Mouse (Mus musculus): ENCODE measurements around the gene Lgr6.
A peak's percentile ranks its signal among the peaks of the same experiment; 100 is the strongest.

Gene Lgr6

GRCm38 (mm10) chr1:135105124-135105523, at the start of gene Lgr6:
TSS of gene Lgr6 (minus strand) at chr1:135105276.
- DNase-seq (ENCODE audit: low spot score in 2 of 2) = no peak

DNA sequence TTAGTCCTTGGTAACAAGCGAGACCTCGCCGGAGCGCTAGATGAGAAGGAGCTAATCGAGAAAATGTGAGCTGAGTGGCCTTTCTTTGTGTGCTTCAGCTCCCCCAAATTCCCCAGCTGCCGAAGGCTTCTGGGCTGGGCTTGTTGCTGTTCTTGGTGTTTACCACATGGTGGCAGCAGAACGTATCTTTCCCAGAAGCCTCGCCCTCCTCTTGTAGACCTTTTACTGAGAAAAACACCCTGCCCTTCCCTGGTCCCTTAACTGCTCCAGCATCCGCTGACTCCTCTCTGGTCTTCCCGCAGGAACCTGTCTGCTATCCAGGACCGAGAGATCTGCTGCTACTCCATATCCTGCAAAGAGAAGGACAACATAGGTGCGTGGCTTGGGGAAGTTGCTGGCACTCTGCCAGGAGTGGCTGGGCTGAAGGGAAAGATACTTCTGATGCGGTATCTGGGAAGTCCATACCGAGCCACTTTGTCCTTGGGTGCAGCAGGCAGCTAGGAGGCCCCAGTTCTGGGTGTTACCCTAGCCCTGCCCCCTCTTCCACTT, 49.4 kb upstream of the Lgr6 start:
- DNase-seq (ENCODE audit: low spot score in 2 of 2) = peak; percentile 70 to 87

- DNase-seq (ENCODE audit: low spot score in 2 of 2) = no peak
These were observed 48.9 kb upstream of the Lgr6 start for GRCm38 (mm10) chr1:135154011-135154410.

DNA sequence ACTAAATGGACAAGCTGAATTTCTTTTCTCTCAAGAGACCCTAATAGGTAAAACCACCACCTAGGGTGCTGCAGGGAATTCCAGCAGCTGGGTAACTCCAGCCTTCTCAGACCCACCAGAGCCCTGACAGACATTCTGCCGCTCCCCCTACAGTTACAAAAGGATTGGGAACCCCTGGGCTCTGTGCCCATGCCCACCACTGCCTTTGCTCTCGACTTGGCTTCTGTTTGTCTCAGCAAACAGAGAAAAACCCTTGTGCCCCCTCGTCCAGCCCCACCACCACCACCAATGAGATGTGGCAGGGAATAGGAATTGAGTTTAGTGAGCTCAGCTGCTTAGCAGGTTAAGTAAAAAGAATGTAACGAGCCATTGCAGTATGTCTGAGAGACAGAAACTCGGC, 43.9 kb upstream of the Lgr6 start:
- peak in 1 of 2 experiments; percentile 56 for DNase-seq (ENCODE audit: low spot score in 2 of 2)

GRCm38 (mm10) chr1:135148476-135148875, 43.4 kb upstream of the Lgr6 start:
- DNase-seq (ENCODE audit: low spot score in 2 of 2) = peak in 1 of 2 experiments; percentile 58

DNA sequence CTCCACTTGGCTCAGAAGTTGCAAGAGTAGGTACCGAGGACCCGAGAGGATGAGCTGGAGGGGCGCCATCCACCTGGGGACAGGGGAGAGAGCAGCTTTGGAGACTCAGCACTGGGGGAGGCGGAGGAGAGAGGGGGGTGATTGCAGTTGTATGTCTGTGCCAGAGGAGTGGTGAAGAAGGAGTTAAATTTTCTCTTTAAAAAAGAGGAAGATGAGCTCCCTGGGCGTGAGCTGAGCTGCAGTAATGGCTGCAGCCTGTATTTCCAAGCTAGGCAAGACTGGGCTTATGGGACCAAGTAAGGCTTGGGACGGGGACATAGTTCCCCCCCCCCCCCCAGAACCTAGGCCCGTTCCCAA, 42.6 kb upstream of the Lgr6 start:
- DNase-seq (ENCODE audit: low spot score in 2 of 2) = no peak

DNA sequence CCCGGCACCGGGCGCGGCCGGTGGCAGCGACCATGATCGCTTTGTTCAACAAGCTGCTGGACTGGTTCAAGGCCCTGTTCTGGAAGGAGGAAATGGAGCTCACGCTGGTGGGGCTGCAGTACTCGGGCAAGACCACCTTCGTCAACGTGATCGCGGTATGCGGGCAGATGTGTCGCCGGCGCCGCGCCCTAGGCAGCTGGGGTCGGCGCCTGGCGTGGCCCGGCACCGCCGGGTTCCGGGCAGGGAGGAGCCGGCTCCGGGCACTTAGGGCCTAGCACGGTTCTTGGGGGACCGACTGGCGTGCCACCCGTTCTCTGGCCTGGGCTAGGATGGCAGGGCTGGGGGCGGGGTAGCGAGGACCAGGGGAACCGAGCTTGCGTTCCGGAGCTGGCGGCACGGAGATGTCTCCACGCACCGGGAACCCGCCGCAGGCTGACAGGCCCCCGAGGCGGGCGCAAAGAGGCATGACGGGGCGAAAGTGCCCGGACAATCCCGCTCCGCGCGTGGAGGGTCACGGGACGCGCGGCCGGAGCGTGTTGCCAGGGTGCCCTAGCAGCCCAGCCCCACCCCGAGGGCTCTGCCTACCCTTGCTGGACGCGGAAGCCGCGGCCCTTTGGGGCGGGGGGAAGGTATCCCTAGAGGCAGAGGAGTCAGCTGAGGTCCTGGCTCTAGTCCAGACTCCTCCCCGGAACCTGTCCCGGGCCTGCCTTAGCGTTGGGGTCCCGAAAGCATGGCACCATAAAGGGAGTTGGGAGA, 42.0 kb upstream of the Lgr6 start:
- DNase-seq (ENCODE audit: low spot score in 2 of 2) = peak; percentile 79 to 87

GRCm38 (mm10) chr1:135146077-135146945, 41.2 kb upstream of the Lgr6 start, which contains the start of gene Arl8a:
TSS of gene Arl8a (plus strand) at chr1:135146824.
- DNase-seq (ENCODE audit: low spot score in 2 of 2) = peak; percentile 88 to 93

DNA sequence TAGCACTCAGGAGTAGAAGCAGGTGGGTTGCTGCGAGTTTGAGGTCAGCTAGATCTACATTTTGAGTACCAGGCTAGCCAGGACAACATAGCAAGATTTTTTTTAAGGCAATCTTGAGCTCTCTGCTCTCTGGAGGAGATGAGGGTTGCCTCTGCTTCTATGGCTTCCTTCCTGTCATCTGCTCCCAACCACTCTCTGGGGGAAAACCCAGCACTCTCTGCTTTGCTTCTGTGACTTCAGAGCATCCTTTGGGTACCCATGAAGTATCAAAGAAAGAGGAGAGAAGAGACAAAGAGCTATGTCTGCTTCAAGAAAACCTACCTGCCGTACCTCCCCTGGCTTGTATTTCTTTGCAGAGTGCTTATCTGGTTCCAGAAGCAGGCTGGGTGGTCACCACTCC, 38.9 kb upstream of the Lgr6 start:
- peak in 1 of 2 experiments; percentile 10 for DNase-seq (ENCODE audit: low spot score in 2 of 2)

DNA sequence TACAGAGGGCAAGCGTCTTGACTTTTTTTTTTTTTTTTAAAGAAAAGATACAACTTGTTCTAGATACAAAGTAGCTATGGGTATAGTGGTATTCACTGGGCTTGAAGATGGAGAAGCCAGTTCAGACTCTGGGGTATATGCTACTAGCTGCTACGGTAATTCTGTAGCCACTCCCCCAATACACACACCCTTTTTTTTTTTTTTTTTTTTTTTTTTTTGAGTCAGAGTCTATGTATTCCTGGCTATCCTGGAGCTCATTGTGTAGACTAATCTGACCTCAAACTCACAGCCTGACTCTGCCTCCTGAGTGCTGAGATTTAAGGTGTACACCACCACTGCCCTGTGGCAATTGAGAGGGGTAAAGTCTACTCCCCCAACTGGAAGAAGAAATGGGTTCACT, 37.4 kb upstream of the Lgr6 start:
- no peak for DNase-seq (ENCODE audit: low spot score in 2 of 2)

- no peak for DNase-seq (ENCODE audit: low spot score in 2 of 2)
These were observed 34.8 kb upstream of the Lgr6 start for GRCm38 (mm10) chr1:135139906-135140305.

DNA sequence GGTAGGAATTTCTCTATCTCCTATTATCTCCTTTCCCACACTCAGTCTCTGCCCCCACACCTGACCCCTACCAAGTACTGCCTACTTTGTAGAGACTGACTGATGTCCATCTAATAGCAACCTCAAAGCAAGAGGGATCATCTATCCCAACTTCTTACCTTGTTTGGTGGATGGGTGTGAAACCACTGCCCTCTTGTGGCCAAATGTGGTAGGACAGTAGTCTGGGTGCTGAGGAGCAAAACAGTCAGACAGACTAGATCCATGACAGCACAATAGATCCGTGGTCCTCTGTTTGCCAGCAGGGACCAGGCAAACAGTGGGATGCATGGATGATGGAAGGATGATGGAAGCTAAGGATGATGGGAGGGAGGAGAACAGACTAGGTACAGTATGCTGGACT, 31.4 kb upstream of the Lgr6 start:
- DNase-seq (ENCODE audit: low spot score in 2 of 2) = peak; percentile 71 to 87

DNA sequence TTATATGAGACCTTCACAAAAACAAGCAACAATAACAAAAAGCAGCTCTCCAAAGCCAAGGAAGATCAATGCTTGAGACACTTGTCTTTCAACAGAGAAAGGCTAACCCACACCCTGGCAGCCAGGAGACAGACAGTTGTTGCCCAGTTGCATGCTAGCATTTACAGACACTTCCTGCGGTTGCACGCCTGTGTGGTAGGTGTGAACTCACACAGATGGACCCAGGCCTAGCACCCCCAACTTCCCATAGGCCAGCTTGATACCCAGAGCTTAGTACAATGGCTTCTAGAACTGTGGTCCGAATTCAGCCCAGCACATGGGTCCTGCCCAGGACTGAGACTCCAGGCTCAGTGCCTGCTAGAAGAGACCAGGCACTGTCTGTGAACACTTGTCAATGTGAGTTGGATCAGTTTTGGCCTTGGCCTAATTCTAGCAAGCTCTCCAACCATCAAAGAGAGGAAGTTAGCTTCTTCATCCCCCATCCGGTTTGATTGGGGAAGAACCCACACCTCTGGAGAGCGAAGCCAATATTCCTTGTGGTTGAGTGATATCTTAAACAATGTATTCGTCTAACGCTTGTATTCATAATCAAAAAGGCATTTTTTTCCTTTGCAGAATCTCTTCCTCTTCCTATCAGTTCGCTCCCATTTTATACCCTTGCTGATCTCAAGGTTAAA, 30.2 kb upstream of the Lgr6 start:
- no peak for DNase-seq (ENCODE audit: low spot score in 2 of 2)

DNA sequence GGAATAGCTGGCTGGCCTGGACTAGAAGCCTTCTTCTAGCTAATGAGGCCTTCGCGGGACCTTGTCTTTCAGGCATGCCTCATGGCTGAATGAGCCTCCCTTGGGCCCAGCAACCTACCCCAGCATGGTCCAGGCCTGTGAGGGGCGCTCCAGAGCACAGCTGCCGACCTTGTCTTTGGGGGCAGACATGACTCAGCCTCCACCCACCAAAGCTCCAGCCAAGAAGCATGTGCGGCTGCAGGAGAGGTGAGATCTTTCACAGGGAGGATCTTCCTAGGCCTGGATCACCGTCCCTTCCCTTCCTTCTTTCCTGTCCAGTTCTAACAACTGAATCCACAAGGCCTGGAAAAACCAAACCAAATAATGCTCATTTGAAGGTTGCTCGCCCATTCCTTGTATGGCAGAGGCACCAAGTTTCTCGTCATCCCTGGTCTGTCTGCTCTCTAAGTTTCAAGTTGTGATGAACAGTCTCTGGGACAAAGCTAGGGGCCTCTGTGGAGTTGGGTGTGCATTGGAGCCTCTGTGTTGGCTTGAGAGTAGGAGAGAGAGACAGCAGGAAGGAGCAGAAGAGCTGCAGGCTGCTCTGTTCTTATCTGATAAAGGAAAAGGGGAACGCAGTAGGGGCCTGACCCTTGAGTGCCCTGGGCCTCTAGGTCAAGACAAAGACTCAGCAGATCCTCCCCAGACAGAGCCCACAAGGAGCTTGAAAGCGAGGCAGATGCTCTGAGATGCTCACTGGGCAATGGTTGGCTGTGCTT, 28.8 kb upstream of the Lgr6 start:
- peak in 1 of 2 experiments; percentile 56 for DNase-seq (ENCODE audit: low spot score in 2 of 2)

- peak in 1 of 2 experiments; percentile 58 for DNase-seq (ENCODE audit: low spot score in 2 of 2)
These were observed 27.9 kb upstream of the Lgr6 start for GRCm38 (mm10) chr1:135132893-135133369.

DNA sequence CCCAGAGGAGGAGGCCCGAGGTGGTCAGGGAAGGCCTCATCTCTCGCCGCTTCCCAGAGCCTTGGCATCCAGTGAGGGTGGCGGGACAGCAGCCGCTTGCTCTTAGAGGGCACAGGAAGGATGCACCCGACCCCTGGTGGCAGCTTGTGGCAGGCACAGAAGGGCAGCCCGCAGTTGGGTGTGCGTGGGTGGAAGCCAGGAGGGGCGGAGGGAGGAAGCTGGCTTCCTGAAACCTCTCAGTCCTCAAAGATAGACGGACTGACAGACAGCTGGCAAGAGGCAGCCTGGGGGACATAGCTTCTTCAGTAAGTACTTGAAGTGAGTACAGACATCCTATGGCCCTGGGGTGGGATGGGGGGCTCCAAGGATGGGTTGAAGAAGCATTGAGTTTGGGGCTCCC, 27.4 kb upstream of the Lgr6 start, which contains the start of gene Ptpn7:
Gene Ptpn7, plus strand, starts transcription at position 228 of the 400 bp plus-strand sequence.
- DNase-seq (ENCODE audit: low spot score in 2 of 2) = peak; percentile 91 to 95

- peak in 1 of 2 experiments; percentile 39 for DNase-seq (ENCODE audit: low spot score in 2 of 2)
These were observed 26.5 kb upstream of the Lgr6 start for GRCm38 (mm10) chr1:135131560-135131959.

DNA sequence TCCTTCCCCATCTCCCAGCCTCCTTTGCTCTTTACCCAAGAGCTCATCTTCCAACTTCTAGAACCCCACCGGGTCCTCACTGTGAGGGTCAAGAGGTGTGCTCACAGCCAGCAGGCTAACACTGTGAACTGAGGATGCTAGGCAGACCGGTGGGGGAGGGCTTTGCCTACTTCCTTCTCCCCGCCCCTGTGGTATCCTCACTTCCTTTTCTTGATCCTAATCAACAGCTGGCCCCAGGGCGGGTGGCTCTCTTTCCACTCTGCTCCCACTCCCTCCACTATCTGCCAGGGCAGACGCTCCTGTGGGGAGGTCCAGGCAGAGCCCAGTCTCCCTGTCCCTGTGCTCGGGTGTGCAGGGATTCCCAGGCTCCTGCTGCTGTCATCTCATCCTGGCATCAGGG, 26.0 kb upstream of the Lgr6 start:
- DNase-seq (ENCODE audit: low spot score in 2 of 2) = peak; percentile 67 to 79

- no peak for DNase-seq (ENCODE audit: low spot score in 2 of 2)
These were observed 25.4 kb upstream of the Lgr6 start for GRCm38 (mm10) chr1:135130376-135131018.

- no peak for DNase-seq (ENCODE audit: low spot score in 2 of 2)
These were observed 24.6 kb upstream of the Lgr6 start for GRCm38 (mm10) chr1:135129543-135130183.
